Mouse (Mus musculus) liver, postnatal 0 days (tissue): Measurements from ENCODE around the gene Lamp2. TPM values are rescaled to one million over a fixed set of nuclear protein-coding genes. Genes with fewer than 3 reads are reported as not detected.

Source experiments
- ATAC-seq: fragments of 200-750 bp; cut with Nextera tagmentation; 2 replicates; pipeline ENCODE4 v1.8.0; 2017; ENCODE audit warnings: mild to moderate bottlenecking, moderate library complexity
- DNase-seq: peaks from one replicate; pipeline ENCODE4 v3.0.0-alpha.2; 2016
- H3K27ac ChIP-seq: fragments of 300-500 bp; sonication (generic); 2 replicates; pipeline ENCODE4 v1.5.1; 2014; ENCODE audit warnings: antibody characterized with exemption, moderate library complexity, mild to moderate bottlenecking, low read depth
- H3K27me3 ChIP-seq: fragments of 300-500 bp; sonication (generic); 2 replicates; pipeline ENCODE4 v1.6.1; 2014; ENCODE audit warnings: low read length, control low read depth, mixed read lengths; ENCODE audit not compliant: insufficient read depth
- H3K36me3 ChIP-seq: fragments of 300-500 bp; sonication (generic); replicated peaks from 2 replicates; pipeline ENCODE4 v1.6.1; 2014; ENCODE audit warnings: mild to moderate bottlenecking, control low read depth, low read length, moderate library complexity, mixed read lengths; ENCODE audit not compliant: insufficient read depth
- H3K4me1 ChIP-seq: fragments of 300-500 bp; sonication (generic); 2 replicates; pipeline ENCODE4 v1.6.1; 2014; ENCODE audit warnings: antibody characterized with exemption, mild to moderate bottlenecking, control low read depth; ENCODE audit not compliant: insufficient read depth
- H3K4me2 ChIP-seq: fragments of 300-500 bp; sonication (generic); 2 replicates; pipeline ENCODE4 v1.6.1; 2014; ENCODE audit warnings: low read depth, mild to moderate bottlenecking, low read length, moderate library complexity, mixed read lengths
- H3K4me3 ChIP-seq: fragments of 300-500 bp; sonication (generic); 2 replicates; pipeline ENCODE4 v1.5.1; 2014; ENCODE audit warnings: low read depth, low read length
- H3K9ac ChIP-seq: fragments of 300-500 bp; sonication (generic); replicated peaks from 2 replicates; pipeline ENCODE4 v1.6.1; 2014; ENCODE audit warnings: mild to moderate bottlenecking, moderate library complexity
- H3K9me3 ChIP-seq: fragments of 300-500 bp; sonication (generic); 2 replicates; pipeline ENCODE4 v1.6.1; 2016; ENCODE audit warnings: mild to moderate bottlenecking, control low read depth, low read length, mixed read lengths
- CTCF ChIP-seq: sonication (generic); IDR thresholded peaks from 2 replicates; pipeline ENCODE4 v1.5.1; 2016; ENCODE audit warnings: antibody characterized with exemption, low read depth
- EP300 ChIP-seq: IDR thresholded peaks from 2 replicates; pipeline ENCODE4 v1.6.1; 2016; ENCODE audit warnings: antibody characterized with exemption, low read depth, mild to moderate bottlenecking
- WGBS: fragments of 180-500 bp; shearing (Covaris S2); extraction: QIAGEN DNeasy Blood & Tissue Kit; methylation state at CpG from one replicate; pipeline ENCODE4 v1.1.7; 2014; ENCODE audit not compliant: insufficient replicate concordance; 5-methylcytosine and 5-hydroxymethylcytosine counted together
- polyA plus RNA-seq: library from polyadenylated mRNA; unstranded; fragments of >200 nt; fragmentation: Nextera tagmentation; extraction: Ambion mirVana; gene quantifications from 2 replicates; pipeline ENCODE4 v1.2.1, GENCODE M21; 2015

Lamp2 gene
- polyA plus RNA-seq, 1 experiment from 2014 or later = 208 TPM

DNA sequence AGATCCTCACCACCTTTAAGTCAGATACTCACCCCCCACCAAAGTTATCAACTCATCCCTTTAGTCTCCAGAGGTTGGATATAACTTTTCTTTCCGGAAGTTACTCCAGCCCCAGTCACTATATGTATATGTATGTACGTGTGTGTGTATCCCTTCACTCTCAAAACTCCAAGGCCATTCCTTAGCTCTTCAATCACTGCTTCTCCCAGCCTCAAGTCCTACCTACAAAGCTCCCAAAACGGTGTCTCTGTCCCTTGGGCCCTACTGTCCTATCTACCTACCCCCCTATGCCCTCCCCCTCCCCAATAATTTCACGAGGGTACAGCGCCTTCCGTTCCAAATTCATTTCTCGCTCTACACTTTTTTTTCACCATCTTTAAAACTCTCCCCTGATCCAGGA lies 780 bp downstream of the Lamp2 start:
- ATAC-seq (0 out of 2 replicates have a peak, but pooled peaks have one; percentile 4), DNase-seq (no peak)
- H3K4me1 ChIP-seq = peaks cover 3% of the 10 kb centered on the region; the same call in 1 of the 2 replicates
- peak overlapping the region; percentile 63 for H3K4me2 ChIP-seq
- TF ChIP-seq CTCF = no peak
- TF ChIP-seq EP300 = no peak
- H3K9me3 ChIP-seq = no peaks in the 10 kb centered on the region
- H3K36me3 ChIP-seq = peaks cover 10% of the 10 kb centered on the region
- no peaks in the 10 kb centered on the region for H3K27me3 ChIP-seq
- H3K27ac ChIP-seq = peak overlapping the region; percentile 92
- H3K9ac ChIP-seq = peak overlapping the region; percentile 81
- H3K4me3 ChIP-seq = peak overlapping the region; percentile 64
- 28% methylated on average over 7 of the region's 7 CpGs for WGBS

DNA sequence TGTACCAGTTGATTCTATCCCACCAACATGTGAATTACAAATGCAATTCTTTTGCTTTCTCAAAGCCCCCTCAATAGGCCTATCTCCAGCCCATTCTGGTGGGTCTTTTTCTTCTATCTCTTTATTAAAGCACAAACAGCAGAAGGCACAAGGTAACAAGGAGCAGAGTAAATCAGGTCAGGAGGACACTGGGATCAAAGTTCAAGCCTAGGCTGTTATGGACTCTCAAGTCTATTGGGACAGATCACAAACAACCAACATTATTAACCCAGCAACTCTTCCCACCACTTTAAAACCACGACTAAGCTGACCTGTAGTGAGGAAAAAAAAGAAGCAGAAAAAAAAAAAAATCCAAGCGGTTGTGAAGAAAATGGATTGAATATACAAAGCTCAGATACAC lies 1.4 kb downstream of the Lamp2 start:
- Histone ChIP-seq H3K36me3 (peaks cover 15% of the 10 kb centered on the region), H3K27ac (peak overlapping the region; percentile 55; the same call in 1 of the 2 replicates), H3K4me3 (peak overlapping the region; percentile 64), H3K4me1 (peaks cover 3% of the 10 kb centered on the region; the same call in 1 of the 2 replicates), H3K9ac (peak overlapping the region; percentile 81), H3K27me3 (no peaks in the 10 kb centered on the region), H3K9me3 (no peaks in the 10 kb centered on the region), H3K4me2 (peak overlapping the region; percentile 63)
- no peak for TF ChIP-seq EP300
- TF ChIP-seq CTCF = no peak
- 19% methylated on average over 2 of the region's 2 CpGs for WGBS
- no peak for ATAC-seq
- no peak for DNase-seq

- TF ChIP-seq CTCF = no peak
- TF ChIP-seq EP300 = no peak
- no peak overlapping the region for H3K9ac ChIP-seq
- no peaks in the 10 kb centered on the region for H3K27me3 ChIP-seq
- DNase-seq (no peak), ATAC-seq (no peak)
- no peak overlapping the region for H3K4me3 ChIP-seq
- no peaks in the 10 kb centered on the region for H3K9me3 ChIP-seq
- H3K4me1 ChIP-seq = peaks cover 3% of the 10 kb centered on the region; the same call in 1 of the 2 replicates
- H3K4me2 ChIP-seq = peak overlapping the region; percentile 63; the same call in 1 of the 2 replicates
- no peak overlapping the region for H3K27ac ChIP-seq
- H3K36me3 ChIP-seq = peaks cover 22% of the 10 kb centered on the region
- WGBS = 74% methylated on average over 5 of the region's 5 CpGs
Measured at GRCm38 (mm10) chrX:38453924-38454323, 2.3 kb downstream of the Lamp2 start.

GRCm38 (mm10) chrX:38450476-38450875 lies 5.8 kb downstream of the Lamp2 start:
- no peak overlapping the region for H3K27ac ChIP-seq
- H3K36me3 ChIP-seq = peaks cover 22% of the 10 kb centered on the region
- no peak overlapping the region for H3K9ac ChIP-seq
- no peak for ATAC-seq
- DNase-seq = no peak
- no peak for TF ChIP-seq CTCF
- TF ChIP-seq EP300 = no peak
- 91% methylated on average over 6 of the region's 6 CpGs for WGBS
- H3K4me3 ChIP-seq = no peak overlapping the region
- H3K4me2 ChIP-seq = no peak overlapping the region
- H3K27me3 ChIP-seq = no peaks in the 10 kb centered on the region
- H3K9me3 ChIP-seq = no peaks in the 10 kb centered on the region
- H3K4me1 ChIP-seq = no peaks in the 10 kb centered on the region

DNA sequence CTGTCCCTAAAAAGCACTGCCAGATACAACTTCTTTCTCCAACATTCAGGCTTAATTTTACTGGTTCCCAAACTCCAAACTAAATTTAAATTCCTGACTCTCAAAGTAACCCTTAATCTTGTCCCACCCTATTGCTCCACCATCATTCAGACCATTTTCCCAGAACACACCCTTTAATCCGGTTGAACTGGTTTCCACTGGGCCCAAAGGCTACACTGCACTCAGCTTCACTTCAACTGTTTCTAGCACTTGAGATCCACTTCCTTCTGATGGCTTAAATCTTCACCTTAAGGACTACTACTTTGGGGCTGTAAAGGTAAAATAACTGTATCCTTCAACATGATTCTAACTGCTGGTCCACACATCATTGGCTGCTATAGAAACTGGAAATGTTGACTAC lies 10.5 kb downstream of the Lamp2 start:
- Histone ChIP-seq H3K27me3 (no peaks in the 10 kb centered on the region), H3K4me3 (no peak overlapping the region), H3K9me3 (no peaks in the 10 kb centered on the region), H3K4me1 (no peaks in the 10 kb centered on the region), H3K4me2 (no peak overlapping the region), H3K27ac (no peak overlapping the region), H3K36me3 (peaks cover 13% of the 10 kb centered on the region), H3K9ac (no peak overlapping the region)
- DNase-seq = no peak
- 76% methylated on average over 1 of the region's 1 CpGs for WGBS
- TF ChIP-seq EP300 (no peak), CTCF (no peak)
- no peak for ATAC-seq

DNA sequence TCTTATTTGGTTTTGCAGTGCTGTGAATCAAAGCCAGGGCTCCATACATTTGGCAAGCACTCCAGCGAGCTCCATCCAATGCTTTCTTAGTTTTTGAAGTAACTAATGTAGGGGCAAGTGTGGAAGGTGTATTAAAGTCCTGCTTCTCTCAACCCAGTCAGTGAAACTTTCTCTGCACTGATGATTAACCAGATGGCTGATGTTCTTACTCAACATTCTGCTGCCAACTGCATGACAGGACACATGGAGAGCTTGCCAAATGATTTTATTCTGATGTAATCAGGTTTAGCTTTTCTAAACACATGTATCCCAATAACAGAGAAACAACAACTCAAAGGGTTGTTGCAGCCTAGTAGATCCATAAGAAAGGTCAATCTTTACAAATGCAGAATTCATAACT lies 13.8 kb downstream of the Lamp2 start:
- Histone ChIP-seq H3K36me3 (peaks cover 8% of the 10 kb centered on the region; the same call in 1 of the 2 replicates), H3K9ac (no peak overlapping the region), H3K27ac (no peak overlapping the region; the same call in 1 of the 2 replicates), H3K27me3 (no peaks in the 10 kb centered on the region), H3K4me1 (no peaks in the 10 kb centered on the region), H3K9me3 (no peaks in the 10 kb centered on the region), H3K4me2 (no peak overlapping the region), H3K4me3 (no peak overlapping the region)
- 70% methylated on average over 1 of the region's 1 CpGs for WGBS
- ATAC-seq = peak; percentile 74; the same call in 1 of the 2 replicates
- TF ChIP-seq EP300 = no peak
- no peak for TF ChIP-seq CTCF
- no peak for DNase-seq

DNA sequence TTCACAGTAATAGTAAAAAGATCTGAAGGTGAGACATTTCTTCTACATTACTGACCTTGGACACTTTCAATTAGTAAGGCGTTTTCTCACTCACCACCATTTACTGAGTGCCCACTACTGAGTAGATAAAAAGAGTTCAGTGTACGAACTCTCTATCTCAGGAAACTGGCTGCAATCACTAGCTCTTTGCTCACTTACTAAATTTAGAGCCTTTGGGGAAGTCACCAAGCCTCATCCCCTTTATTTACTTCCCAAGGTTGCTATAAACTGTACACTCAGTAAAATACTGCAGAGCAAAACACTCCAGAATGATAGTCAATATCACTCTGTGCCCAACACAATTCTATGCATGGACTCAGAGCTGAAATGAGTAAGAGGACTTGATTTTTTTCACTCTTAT lies 16.6 kb downstream of the Lamp2 start:
- WGBS = 31% methylated on average over 2 of the region's 2 CpGs
- TF ChIP-seq CTCF (no peak), EP300 (no peak)
- H3K36me3 ChIP-seq = peaks cover 13% of the 10 kb centered on the region
- no peak overlapping the region for H3K4me3 ChIP-seq
- H3K4me1 ChIP-seq = no peaks in the 10 kb centered on the region
- no peak overlapping the region for H3K27ac ChIP-seq
- H3K9ac ChIP-seq = no peak overlapping the region
- no peaks in the 10 kb centered on the region for H3K27me3 ChIP-seq
- ATAC-seq (no peak), DNase-seq (no peak)
- no peaks in the 10 kb centered on the region for H3K9me3 ChIP-seq
- no peak overlapping the region for H3K4me2 ChIP-seq
